Mouse (Mus musculus) layer of hippocampus, adult 9-11 months (tissue): Measurements from ENCODE around the gene Tnfsf9.

Source experiments
- DNase-seq: peaks from one replicate; pipeline ENCODE4 v3.0.0; 2022

Tnfsf9 gene

GRCm38 (mm10) chr17:57135635-57136034, 30.5 kb downstream of the Tnfsf9 start:
- DNase-seq, result no peak

GRCm38 (mm10) chr17:57138676-57139075, 33.6 kb downstream of the Tnfsf9 start:
- no peak for DNase-seq

- no peak for DNase-seq
Observed at GRCm38 (mm10) chr17:57139708-57140107, 34.6 kb downstream of the Tnfsf9 start.

GRCm38 (mm10) chr17:57143704-57144103, 38.6 kb downstream of the Tnfsf9 start:
- DNase-seq, result no peak

- DNase-seq, result no peak
Observed at GRCm38 (mm10) chr17:57145115-57145514, 40.0 kb downstream of the Tnfsf9 start.

- no peak for DNase-seq
Observed at GRCm38 (mm10) chr17:57148343-57148742, 43.2 kb downstream of the Tnfsf9 start.

GRCm38 (mm10) chr17:57148994-57149803, 44.1 kb downstream of the Tnfsf9 start, which contains the start of gene Cd70:
TSS of gene Cd70 (minus strand) at chr17:57149777.
- no peak for DNase-seq

GRCm38 (mm10) chr17:57153006-57153405, 47.9 kb downstream of the Tnfsf9 start:
- no peak for DNase-seq

GRCm38 (mm10) chr17:57153787-57154186, 48.7 kb downstream of the Tnfsf9 start:
- DNase-seq, result no peak
